Mouse (Mus musculus): ENCODE data around the gene Ahnak2.

Gene Ahnak2

GRCm38 (mm10) chr12:112760154-112760926 is 42.1 kb downstream of the Ahnak2 start, which contains the start of gene Pld4:
Gene Pld4 (plus strand): TSS chr12:112760655.
- no peak for DNase-seq (ENCODE audit: low read depth, low spot score)

GRCm38 (mm10) chr12:112759471-112759870 is 43.0 kb downstream of the Ahnak2 start:
- no peak for DNase-seq (ENCODE audit: low read depth, low spot score)

- DNase-seq (ENCODE audit: low read depth, low spot score), result no peak
Observed at GRCm38 (mm10) chr12:112757896-112758295, 44.6 kb downstream of the Ahnak2 start.

GRCm38 (mm10) chr12:112755900-112756299 is 46.6 kb downstream of the Ahnak2 start:
- no peak for DNase-seq (ENCODE audit: low read depth, low spot score)

- no peak for DNase-seq (ENCODE audit: low read depth, low spot score)
Observed at GRCm38 (mm10) chr12:112752399-112752798, 50.1 kb downstream of the Ahnak2 start.

- DNase-seq (ENCODE audit: low read depth, low spot score), result no peak
Observed at GRCm38 (mm10) chr12:112750976-112751375, 51.5 kb downstream of the Ahnak2 start.

GRCm38 (mm10) chr12:112747606-112747970 is 54.9 kb downstream of the Ahnak2 start:
- DNase-seq (ENCODE audit: low read depth, low spot score), result no peak

GRCm38 (mm10) chr12:112746808-112747605 is 55.5 kb downstream of the Ahnak2 start:
- peak; percentile 79 for DNase-seq (ENCODE audit: low read depth, low spot score)

- DNase-seq (ENCODE audit: low read depth, low spot score), result no peak
Observed at GRCm38 (mm10) chr12:112746461-112746807, 56.0 kb downstream of the Ahnak2 start.

GRCm38 (mm10) chr12:112745716-112746115 is 56.7 kb downstream of the Ahnak2 start:
- no peak for DNase-seq (ENCODE audit: low read depth, low spot score)

- no peak for DNase-seq (ENCODE audit: low read depth, low spot score)
Observed at GRCm38 (mm10) chr12:112744891-112745580, 57.4 kb downstream of the Ahnak2 start.

GRCm38 (mm10) chr12:112744211-112744610 is 58.2 kb downstream of the Ahnak2 start:
- no peak for DNase-seq (ENCODE audit: low read depth, low spot score)

- peak; percentile 71 for DNase-seq (ENCODE audit: low read depth, low spot score)
Observed at GRCm38 (mm10) chr12:112743168-112743975, 59.1 kb downstream of the Ahnak2 start.

- no peak for DNase-seq (ENCODE audit: low read depth, low spot score)
Observed at GRCm38 (mm10) chr12:112742768-112743167, 59.7 kb downstream of the Ahnak2 start.

GRCm38 (mm10) chr12:112739023-112739568 is 63.4 kb downstream of the Ahnak2 start:
- DNase-seq (ENCODE audit: low read depth, low spot score), result no peak

GRCm38 (mm10) chr12:112738281-112739022 is 64.0 kb downstream of the Ahnak2 start:
- DNase-seq (ENCODE audit: low read depth, low spot score), result no peak

GRCm38 (mm10) chr12:112737761-112738160 is 64.7 kb downstream of the Ahnak2 start:
- no peak for DNase-seq (ENCODE audit: low read depth, low spot score)

GRCm38 (mm10) chr12:112737081-112737480 is 65.4 kb downstream of the Ahnak2 start:
- DNase-seq (ENCODE audit: low read depth, low spot score), result no peak

- DNase-seq (ENCODE audit: low read depth, low spot score), result no peak
Observed at GRCm38 (mm10) chr12:112736636-112736925, 65.9 kb downstream of the Ahnak2 start.

- no peak for DNase-seq (ENCODE audit: low read depth, low spot score)
Observed at GRCm38 (mm10) chr12:112735896-112736635, 66.4 kb downstream of the Ahnak2 start.
